Mouse (Mus musculus) c-Kit-positive CD71-positive TER-119-negative erythroid progenitor cells, embryonic 14.5 days (primary cell): ENCODE measurements at regions not wholly inside any gene's neighbourhood (a gene's known extent, or its start where the extent isn't known, plus 50 kb on each side); places are given as distances from the start of the nearest gene placed in this dataset.

ENCODE experiments used
- DNase-seq: peaks from one replicate; pipeline ENCODE4 v3.0.0-alpha.2; 2013; ENCODE audit warnings: low read depth

DNA sequence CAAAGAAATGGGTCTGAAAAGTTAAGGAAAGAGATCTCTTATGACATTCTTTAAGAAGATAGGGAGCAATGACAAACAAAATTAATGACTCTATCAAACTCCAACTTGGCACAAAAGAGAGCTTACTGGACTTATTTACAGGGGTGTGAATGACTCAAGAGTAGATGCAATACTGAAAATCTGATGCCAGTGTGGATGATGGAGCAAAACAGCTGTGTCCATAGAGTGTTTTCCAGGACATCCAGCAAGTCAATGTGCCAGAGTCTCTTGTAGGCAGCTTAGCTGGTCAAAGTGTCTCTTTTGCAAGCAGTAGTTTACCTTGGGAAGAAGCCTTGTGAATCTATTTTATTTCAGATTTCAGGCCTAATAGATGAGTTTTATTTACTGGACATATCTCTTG is 1248.2 kb downstream of the Gsdmc2 start:
- DNase-seq = no peak

DNA sequence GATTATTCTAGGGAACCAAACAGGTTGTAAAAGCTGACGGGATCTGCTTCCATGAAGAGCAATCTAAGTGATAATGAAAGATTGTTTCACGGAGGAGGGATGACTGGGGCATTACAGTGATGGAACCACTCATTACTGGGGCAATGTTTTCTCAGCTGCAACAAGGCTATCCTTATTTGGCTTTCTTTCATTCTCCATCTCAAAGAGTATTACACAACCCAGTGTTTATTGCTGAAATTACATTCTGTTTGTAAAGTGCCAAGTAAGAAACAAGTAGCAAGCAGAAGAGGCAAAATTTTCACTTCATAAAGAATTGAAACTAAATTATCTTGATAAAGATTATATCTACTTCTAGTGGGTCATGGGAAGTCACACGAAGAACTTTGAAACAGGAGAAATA is 1256.4 kb downstream of the Gsdmc2 start:
- no peak for DNase-seq

DNA sequence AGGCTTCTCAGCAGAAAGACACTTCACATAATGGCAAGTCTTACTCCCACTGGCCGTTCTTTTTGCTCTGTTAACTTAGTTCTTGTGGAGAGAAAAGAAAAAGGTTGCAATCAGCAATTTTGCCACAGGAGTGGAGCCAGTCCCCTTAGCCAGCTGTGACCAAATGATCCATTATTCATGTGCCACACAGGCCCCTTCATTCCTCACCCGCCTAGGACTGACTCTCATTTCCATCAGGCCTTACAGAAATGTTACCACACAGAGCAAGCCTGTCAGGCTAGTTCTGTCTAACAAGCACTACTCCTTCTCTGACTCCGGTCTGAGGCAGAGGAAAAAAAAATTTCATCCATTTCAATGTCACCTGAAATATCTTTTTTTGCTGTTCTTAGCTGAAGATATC is 1266.2 kb downstream of the Gsdmc2 start:
- DNase-seq = no peak

DNA sequence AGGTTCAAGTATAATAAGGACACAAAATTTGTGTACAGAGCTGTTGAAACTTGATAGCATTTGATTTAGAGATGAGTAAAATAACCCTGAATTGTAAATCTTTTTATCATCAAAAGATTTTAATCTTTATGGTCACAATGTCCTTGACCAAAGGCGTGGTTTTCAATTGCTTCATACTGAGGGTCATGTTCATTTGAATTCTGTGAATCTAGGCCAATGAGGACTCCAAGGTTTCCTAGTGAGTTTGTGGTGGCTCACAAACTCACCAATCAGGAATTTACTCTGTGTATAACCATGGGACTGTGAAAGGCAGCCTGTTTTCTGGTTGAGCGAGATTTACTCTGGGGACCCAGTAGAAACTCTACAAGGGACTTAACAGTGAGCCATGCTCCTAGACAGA is 1269.2 kb downstream of the Gsdmc2 start:
- DNase-seq = no peak

DNA sequence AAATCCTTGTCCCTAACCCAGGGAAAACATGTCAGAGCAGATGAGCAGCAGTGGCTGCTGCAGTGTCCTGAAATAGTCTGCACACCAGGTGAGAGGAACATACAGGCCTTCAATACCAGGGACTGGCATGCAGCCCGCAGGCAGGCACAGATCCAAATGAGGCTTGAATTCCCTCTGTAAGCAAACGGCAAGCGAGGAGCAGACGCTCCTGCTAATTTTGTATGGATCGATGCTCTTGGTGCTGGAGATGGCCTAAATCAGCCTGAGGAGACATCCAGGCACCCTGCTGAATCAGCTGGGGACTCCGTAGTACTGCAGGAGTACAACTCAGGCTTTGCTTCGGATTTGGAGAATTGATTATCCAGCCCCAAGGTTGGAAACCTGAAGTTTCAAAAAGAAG is 1273.2 kb downstream of the Gsdmc2 start:
- DNase-seq = no peak

DNA sequence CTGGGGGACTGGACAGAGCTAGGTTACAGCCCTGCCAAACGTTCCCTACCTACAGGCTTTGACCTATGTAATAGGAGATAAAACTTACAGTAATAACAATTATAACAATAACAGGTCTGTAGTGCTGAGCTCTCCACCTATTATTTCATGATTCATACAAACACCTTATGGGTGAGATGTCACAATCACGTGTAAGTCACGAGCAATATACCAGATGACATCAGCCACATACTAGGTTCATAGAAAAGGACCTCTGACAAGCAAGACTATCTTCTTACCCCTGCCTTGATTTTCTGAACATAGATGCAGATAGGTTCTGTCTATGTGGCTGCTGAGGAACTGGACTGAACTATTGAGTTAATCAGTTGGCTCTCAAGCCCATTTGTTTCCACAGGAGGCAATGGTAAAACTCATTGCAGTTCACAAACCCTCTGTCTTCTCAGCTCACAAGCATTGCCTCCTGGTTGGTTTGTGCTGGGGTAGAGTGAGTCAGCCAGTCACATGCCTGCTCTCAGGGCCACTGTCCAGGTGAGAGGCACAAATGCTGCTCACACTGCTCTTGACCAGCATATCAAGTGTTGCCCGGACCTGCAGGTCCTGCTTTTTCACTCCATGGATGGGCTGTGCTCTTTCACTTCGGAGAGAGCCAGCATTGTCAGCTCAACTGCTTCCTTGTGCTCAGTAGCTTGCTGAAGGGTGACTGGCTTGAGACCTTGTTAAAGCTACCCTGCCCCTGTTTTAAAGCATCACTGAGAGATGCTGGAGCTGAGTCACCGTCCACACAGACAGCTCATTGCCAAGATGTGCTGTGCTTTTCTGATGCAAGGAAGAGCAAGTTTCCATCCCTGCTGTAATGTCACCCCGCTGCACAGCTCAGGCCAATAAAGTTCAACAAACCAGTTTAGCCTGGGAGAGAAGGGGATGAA is 1275.9 kb downstream of the Gsdmc2 start:
- DNase-seq = no peak

DNA sequence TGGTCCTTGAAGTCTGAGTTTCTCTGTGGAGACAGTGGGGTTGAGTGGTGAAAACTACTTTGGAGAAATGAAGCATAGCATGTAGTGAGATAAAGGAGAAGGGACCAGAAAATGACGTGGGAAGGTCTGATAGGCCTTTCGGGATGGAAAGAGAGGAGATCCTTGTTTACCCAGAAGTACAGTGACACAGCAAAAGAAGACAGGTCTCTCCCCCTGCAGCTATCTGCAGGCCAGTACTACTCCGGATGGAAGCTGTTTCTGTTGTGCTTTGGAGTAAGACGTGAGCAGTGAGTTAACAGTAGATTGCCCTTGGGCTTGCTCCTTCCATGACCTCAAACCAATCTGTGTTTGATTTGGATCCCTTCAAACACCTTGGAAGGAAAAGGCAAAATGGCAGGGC is 1277.5 kb downstream of the Gsdmc2 start:
- DNase-seq = no peak

DNA sequence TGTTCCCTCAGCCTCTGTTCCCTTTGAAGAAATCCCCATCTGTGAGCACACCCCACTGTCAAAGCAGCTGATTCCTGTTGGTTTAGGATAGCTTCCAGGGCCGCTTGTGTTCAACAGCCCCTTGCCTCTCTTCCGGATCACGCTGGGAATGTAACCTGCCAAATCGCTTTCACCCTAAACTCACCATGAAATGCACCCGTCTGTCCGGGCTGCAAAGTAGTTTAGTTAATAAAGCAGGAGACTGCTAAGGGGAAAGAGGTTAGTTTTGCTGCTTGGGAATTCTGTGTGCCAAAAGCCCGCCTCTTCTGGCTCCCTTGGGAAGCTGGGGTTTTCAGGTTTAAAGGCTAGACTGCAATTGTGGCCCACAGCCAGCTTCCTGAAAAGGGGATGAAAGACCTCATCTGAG is 1278.9 kb downstream of the Gsdmc2 start:
- no peak for DNase-seq

DNA sequence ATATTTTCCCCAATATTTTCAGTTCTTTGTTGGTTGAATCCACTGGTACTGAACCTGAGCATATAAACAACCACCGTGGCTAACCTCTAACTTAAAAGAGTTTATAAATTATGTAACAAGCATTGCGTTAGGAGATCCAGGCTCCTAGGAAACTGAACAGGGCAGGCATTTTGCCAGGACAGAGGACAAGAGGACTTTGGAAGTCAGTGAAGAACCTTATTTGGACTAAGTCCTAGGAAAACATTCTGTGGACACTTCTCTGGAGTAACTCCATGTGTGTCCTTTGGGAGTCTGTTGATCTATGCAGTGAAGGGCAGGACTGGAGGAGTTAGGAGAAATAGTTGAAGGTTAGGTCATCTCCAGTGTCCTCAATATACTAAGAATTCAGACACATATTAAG is 1311.7 kb downstream of the Gsdmc2 start:
- DNase-seq = no peak

DNA sequence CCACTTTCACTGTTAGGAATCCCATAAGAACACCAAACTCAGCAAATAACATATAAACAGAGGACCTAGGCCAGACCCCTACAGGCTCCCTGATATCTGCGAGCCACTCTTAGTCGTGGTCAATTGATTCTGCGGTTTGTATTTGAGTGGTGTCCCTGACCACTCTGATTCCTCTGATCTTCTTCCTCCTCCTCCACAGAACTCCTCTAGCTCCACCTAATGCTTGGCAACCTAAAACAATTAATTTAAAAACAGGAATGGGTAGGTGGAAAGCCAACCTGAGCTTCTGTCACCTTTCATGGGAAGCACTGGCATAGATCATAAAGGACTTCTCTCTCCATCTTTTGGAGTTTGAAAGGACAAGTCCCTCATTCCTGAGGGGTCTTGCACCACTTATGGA is 1316.0 kb downstream of the Gsdmc2 start:
- no peak for DNase-seq

DNA sequence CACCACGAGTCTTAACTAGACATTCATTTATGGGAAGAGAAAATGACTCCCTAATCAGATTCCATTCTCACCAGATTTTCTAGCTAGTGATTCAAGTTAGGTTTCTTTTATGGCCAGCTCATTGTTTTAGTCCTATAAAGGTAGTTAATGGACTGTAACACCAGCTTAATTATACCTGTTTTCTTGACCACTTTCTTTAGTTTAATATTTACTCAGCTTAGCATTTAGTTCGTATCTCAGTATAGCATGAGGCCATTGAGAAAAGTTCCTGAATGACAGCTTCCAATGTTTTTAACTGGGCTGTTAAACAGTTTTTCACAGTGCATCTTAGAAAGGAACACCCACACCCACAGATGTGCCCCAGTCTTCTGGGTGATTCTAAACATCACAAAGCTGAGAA is 1320.3 kb downstream of the Gsdmc2 start:
- no peak for DNase-seq

DNA sequence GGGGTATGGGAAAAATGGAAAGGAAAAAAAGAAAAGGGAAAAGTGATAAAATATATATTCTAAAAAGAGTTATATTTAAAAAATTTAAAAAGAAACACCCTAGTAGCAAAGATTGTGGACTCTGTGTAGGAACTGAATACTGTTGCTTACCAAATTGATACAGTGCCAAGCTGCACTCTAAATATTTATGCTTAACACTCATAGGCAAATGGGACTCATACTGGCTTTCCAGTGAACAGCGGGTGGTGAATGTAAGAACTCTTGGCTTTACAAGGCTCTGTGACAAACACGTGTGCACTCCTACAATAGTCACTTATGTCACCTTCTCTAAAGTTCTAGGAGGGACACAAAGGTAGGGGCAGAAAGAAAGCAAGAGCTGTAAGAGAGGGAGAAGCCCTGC is 1320.8 kb downstream of the Gsdmc2 start:
- no peak for DNase-seq

DNA sequence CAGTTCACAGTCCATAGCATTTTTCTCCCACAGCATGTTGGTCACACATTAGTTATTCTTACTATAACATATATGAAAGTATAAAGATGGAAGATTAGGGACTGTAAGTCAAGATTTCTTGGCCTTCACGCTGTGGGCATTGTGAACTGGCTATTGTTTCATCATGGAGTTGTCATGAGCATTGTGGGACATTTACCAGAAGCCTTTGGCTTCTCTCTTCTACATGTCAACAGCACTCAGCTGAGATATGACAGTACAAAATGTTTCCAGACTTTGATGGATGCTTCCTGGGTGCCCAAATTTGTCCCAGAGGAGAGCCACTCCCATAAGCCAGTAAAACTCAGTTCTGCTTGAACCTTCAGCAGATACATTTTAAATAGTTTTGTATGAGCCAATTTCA is 1331.5 kb downstream of the Gsdmc2 start:
- no peak for DNase-seq

DNA sequence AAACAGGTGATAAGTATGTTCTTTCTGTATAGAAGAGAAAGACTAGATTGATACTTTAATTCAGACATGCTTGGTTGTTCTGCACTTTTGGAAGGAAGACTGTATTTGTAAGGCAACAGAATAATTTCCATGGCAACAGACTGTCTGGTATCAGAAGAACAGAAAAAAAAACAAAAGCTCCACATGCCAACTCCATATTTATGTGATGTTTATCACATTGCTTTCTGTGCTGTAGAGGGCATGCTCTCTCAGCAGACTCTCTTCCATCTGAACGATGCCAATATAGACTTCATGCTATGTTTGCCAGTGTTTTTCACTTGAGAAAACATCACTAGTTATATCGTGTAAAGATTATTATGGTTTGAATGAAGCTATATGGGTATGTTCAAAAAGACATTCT is 1333.5 kb downstream of the Gsdmc2 start:
- no peak for DNase-seq

DNA sequence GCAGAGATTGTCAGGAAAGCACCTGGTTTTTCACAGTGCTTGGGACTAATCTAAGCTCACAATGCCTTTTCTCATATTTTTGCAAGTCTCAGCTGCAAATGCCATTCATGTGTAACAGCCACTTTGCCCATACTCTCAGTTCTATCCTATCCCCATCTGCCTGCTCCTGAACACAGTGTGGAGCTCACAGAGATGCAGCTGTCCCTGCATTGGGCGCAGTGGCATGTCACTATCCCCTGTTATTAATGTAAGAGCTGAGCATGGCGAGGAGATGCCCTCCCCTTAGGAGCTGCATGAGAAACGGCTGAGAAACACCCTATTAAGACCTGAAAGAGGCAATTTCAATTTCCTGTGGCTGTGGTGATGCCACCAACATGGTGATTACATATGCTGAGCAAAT is 1341.1 kb downstream of the Gsdmc2 start:
- DNase-seq = no peak

DNA sequence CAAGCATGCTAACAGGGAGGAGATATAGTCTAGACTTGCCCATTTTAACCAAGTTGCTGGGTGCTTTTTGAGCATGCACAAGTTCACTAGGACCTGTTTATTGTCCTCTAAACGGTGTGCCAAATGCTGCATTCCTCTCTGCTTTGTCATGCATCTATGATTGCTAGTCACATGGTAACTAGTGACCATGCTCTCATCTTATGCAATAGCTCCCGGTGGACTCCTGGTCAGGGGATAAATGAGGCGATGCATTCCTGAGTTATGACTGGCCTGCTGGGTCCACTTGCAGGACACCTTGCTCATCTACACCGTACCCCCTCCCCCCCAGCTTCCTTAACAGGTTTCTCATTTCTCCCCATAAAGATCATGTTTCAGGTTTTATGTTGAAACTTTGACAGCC is 1344.0 kb downstream of the Gsdmc2 start:
- no peak for DNase-seq

DNA sequence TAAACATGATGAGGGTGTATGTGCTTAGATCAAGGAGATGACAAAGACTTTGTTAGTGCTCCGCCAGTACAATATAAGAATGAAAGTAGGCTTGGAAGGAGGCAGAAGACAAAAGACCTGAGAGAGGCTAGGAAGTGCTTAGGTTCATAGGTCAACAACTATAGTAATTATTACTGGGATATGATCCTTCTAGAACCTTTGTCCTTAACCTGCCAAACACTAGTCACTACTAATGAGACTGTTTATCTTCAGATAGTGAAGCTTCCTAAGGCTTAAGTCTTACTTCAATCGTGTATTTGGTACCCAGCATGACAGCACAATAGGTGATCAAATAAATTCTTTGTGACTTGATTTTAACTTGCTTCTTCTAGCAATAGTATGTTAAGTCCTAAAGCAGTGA is 1344.5 kb downstream of the Gsdmc2 start:
- DNase-seq = no peak

DNA sequence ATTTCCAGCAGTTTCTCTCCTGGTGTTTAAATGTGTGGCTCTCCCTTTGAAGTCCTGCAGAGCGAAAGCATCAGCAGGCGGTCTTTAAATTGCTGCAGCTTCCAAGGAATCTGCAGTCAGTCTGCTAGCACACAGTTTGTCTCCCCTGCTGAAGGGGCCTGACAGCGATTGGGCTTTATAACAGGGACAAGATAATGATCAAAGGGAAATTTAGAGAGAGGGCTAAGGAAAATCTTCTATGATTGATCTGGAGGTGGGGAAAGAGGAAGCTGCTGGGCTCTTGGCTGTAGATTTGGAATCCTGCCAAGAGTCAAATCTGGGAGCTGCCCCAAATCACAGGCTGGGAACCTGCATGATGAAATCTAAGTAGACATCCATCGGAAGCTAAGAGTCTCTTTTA is 1348.8 kb downstream of the Gsdmc2 start:
- DNase-seq = no peak

DNA sequence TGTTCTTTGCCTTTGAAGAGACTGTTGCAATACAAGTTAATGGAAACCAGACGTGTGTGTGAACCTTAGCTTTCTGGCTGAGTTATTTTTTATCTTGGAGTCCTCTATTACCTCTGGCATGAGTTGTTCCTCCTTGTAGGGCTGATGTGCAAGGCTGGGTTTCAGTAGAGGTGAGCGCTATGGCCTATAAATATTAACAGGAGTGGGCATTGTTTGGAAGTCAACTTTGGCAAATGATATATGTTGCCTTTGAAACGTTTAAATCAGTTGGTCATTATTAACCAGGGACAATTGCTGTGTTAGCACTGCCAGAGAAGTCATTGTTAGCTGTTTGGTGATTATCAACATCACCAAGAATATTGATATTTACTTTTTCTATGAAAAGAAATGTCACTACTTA is 1352.6 kb downstream of the Gsdmc2 start:
- DNase-seq = no peak

DNA sequence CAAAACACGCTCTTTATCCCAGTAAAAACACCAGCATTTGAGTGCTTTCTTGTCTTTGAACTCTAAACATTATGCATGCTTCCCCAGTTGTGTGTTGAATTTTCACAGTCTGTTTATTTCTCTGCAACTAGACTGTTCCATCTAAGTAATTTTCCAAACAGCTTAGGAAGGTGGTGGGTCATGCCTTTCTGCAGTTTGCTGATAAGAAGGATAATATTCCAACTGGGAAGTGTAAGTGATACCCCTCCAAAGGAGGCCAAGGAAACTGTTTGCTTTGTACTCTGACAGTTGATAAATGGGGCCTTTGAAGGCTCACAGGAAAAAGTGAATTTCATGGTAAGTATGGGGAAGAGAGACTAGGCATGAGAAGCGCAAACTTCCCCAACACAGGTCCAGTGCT is 1354.4 kb downstream of the Gsdmc2 start:
- DNase-seq = no peak

DNA sequence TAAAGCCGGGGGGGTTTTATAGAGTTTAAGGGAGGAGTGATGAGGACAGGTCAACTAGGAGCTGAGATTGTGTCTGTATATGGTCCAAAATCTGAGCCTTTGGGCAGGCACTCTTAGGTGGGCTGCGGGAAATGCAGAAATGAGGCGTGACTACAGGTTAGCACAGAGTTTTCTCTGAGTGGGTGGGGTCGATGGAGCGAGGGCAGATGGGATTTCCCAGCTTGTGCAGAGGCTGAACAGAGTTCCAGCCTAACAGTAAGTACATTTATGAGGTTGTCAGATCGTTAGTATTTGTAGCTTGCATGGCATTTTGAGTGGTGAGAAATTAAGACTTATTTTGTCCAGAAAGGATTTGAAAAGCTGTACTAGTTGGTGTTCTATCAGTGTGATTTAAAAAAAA is 1358.4 kb downstream of the Gsdmc2 start:
- no peak for DNase-seq

DNA sequence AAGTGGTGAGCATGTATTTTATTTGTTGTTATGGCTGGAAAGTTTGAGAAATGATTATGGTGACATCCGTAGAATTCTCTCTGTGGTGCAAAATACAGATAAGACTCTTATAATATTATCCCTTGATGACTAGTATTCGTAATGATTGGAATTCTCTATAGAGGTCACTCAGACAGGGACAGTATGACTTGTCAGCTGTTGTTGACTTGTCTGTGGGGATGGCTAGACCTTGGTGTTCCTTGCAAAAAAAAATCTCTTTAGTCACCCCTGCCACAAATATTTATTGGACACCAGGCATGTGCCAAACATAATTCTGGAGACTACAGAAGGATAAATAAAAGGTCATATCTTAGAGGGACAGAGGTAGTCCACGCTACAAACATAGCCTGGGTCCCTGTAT is 1360.6 kb downstream of the Gsdmc2 start:
- DNase-seq = no peak

DNA sequence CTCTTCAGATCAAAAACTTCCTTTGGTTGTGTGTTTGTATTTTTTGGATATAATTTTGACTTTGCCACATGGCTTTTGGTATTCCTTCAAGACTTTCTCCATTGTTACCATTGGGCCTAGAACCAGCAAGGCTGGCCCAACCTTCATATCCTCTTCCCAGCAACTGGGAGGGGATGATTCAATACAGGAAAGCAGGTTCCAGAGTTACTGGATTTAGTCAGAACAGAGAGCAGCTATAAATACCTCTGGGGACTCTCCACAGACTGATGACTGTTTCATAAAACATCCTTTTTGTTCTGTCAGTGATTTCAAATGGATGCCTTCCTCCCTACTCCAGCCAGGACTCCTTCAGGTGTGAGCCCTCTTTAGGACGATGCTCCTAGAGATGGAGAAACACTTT is 1361.4 kb downstream of the Gsdmc2 start:
- DNase-seq = no peak

DNA sequence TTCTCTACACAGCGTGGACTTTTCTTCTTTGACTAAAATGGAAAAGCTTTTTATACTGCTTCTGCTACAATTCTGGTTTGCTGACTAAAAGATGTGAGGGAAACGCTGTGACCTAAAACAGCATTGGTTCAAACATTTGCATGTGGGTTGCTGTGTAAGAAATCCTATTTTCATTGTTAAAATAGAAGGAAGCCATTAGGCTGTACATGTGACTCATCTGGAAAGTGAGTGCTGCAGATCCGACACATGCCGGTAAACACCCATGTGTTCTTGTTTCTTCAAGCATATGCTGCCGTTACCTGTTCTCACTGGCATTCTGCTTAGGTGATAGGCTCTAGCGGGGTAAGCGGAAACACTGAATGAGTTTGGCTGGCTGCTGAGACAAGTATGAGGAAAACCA is 1362.6 kb downstream of the Gsdmc2 start:
- no peak for DNase-seq
